ENCODE assay signal across 10 mouse cellular contexts in the genomic region with DNA sequence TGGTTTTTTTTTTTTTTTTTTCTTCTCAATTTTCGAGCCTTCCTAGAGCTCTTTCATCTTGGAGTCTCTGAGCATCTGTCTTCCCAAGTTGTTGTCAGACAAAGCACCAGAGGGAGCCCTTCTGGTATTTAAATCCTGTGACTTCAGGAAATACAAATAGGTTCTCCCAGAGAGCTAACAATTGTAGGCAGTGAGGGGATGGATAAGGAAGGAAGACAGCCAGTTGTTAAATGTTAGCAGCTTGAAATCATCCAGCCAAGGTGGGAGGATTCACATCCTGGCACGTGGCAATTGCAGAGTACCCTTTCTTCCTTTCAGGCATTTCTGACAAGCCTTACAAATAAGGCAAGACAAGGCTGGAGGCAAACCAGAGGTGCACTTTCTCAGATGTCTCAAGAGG.
DNase-seq lines count a peak whose midpoint lies in the region; ATAC-seq lines count a peak whose summit lies in the region.
"Had no signal": no experiment of that assay in that cellular context is flagged by ENCODE, and none has a peak within 500 bp of the region (broad histone marks: within the 10 kb centered on the region; RNA-seq: fewer than 3 reads in every experiment).

No protein-coding gene starts in this region.

- 2% methylated on average over 2 of the region's 2 CpGs for WGBS in hindbrain, embryonic 11.5 days
- 5% methylated on average over 2 of the region's 2 CpGs for WGBS in hindbrain, embryonic 10.5 days

- H3K9me3 ChIP-seq in hindbrain, embryonic 11.5 days (ENCODE audit: control insufficient read depth, low read length), result no peaks in the 10 kb centered on the region
- H3K9me3 ChIP-seq in hindbrain, embryonic 10.5 days, result no peaks in the 10 kb centered on the region
- H3K9me3 ChIP-seq: limb, embryonic 12.5 days; neural tube, embryonic 12.5 days had no signal

- H3K9ac ChIP-seq in hindbrain, embryonic 11.5 days (ENCODE audit: low read depth, low read length), result no peak overlapping the region
- H3K9ac ChIP-seq: limb, embryonic 12.5 days; neural tube, embryonic 12.5 days had no signal

- H3K4me2 ChIP-seq in hindbrain, embryonic 11.5 days (replicated peaks; ENCODE audit: low read depth, low read length), result no peak overlapping the region
- H3K4me2 ChIP-seq: limb, embryonic 12.5 days; neural tube, embryonic 12.5 days had no signal

- ATAC-seq in hindbrain, embryonic 11.5 days (ENCODE audit: low FRiP score), result no peak

- no peaks in the 10 kb centered on the region for H3K4me1 ChIP-seq in hindbrain, embryonic 11.5 days (replicated peaks; ENCODE audit: control insufficient read depth, insufficient read depth, low read length)
- H3K4me1 ChIP-seq in hindbrain, embryonic 10.5 days (replicated peaks), result peaks cover 7% of the 10 kb centered on the region; the same call in 1 of the 2 replicates

- H3K4me3 ChIP-seq in hindbrain, embryonic 11.5 days (ENCODE audit: low read depth, low read length), result no peak overlapping the region
- H3K4me3 ChIP-seq in hindbrain, embryonic 10.5 days, result no peak overlapping the region
- H3K4me3 ChIP-seq: limb, embryonic 12.5 days; neural tube, embryonic 12.5 days had no signal

- no peak overlapping the region for H3K27ac ChIP-seq in hindbrain, embryonic 11.5 days (ENCODE audit: low read depth, low read length)
- H3K27ac ChIP-seq in hindbrain, embryonic 10.5 days, result no peak overlapping the region
- H3K27ac ChIP-seq: limb, embryonic 12.5 days; neural tube, embryonic 12.5 days had no signal

- no peaks in the 10 kb centered on the region for H3K36me3 ChIP-seq in hindbrain, embryonic 11.5 days (ENCODE audit: control insufficient read depth, insufficient read depth, low read length)
- no peaks in the 10 kb centered on the region for H3K36me3 ChIP-seq in hindbrain, embryonic 10.5 days
- H3K36me3 ChIP-seq: limb, embryonic 12.5 days; neural tube, embryonic 12.5 days had no signal

- DNase-seq in hindbrain, embryonic 11.5 days (ENCODE audit: low spot score), result peak; percentile 8
- no peak for DNase-seq in hindbrain, embryonic 10.5 days (ENCODE audit: low spot score)
- DNase-seq in MN1 (ENCODE audit: low spot score), result peak; percentile 51
- peak; percentile 54 for DNase-seq in embryo, embryonic 10.5 days (ENCODE audit: low spot score)
- DNase-seq in layer of hippocampus, postnatal 10 days (ENCODE audit: low spot score in 2 of 2), result peak; percentile 11 to 20
- no peak for DNase-seq in thymus, postnatal 25 days
- no peak for DNase-seq in spleen, postnatal 10 days (ENCODE audit: low spot score in 2 of 2)
- DNase-seq in ovary, adult 18-20 months (ENCODE audit: low spot score), result no peak

- H3K27me3 ChIP-seq in hindbrain, embryonic 11.5 days (ENCODE audit: control insufficient read depth, insufficient read depth, low read length), result no peaks in the 10 kb centered on the region
- no peaks in the 10 kb centered on the region for H3K27me3 ChIP-seq in hindbrain, embryonic 10.5 days (ENCODE audit: insufficient read depth, poor library complexity, severe bottlenecking)
- H3K27me3 ChIP-seq: limb, embryonic 12.5 days; neural tube, embryonic 12.5 days had no signal

Comparison
In these comparisons a context has a peak if more than half of its experiments do, and no peak if none do; other contexts are left out.
1. DNase-seq: peak in hindbrain, embryonic 11.5 days (single experiment), MN1 (single experiment), embryo, embryonic 10.5 days (single experiment) and layer of hippocampus, postnatal 10 days (2 of 2); none in hindbrain, embryonic 10.5 days (single experiment), thymus, postnatal 25 days (single experiment), spleen, postnatal 10 days (0 of 2) and ovary, adult 18-20 months (single experiment).